Mouse (Mus musculus) left cerebral cortex, adult 9 months (tissue): ENCODE data around the gene Ube2q1.
"Not testable (repeated sequence)": the region's sequence is repeated elsewhere in the genome, so short reads cannot be mapped to it uniquely, and the experiment has no call there.

Experiments used
- DNase-seq, 2 experiments: peaks; one replicate each; pipeline ENCODE4 v3.0.0; 2022; ENCODE audit warnings: low spot score in 2 of 2

Ube2q1 gene

DNA sequence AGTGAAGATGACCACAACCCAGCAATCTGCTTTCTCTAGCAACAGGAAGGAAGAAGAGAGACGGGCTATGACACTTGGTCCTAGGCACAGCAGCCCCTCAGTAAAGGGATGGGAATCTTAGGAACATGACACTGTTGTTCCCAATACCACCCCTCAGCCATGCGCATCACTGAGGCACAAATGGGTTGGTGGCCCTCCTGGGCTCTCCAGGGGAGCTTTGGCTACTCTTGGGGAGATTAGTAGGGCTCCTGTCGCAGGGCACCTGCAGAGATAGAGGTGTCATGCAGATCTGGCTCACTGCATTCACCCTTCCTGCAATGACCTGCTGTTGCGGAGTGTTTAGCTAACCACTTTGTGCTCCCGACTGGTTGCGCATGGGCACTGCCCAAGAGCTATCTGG, 12.9 kb downstream of the Ube2q1 start:
- DNase-seq, result no peak

DNA sequence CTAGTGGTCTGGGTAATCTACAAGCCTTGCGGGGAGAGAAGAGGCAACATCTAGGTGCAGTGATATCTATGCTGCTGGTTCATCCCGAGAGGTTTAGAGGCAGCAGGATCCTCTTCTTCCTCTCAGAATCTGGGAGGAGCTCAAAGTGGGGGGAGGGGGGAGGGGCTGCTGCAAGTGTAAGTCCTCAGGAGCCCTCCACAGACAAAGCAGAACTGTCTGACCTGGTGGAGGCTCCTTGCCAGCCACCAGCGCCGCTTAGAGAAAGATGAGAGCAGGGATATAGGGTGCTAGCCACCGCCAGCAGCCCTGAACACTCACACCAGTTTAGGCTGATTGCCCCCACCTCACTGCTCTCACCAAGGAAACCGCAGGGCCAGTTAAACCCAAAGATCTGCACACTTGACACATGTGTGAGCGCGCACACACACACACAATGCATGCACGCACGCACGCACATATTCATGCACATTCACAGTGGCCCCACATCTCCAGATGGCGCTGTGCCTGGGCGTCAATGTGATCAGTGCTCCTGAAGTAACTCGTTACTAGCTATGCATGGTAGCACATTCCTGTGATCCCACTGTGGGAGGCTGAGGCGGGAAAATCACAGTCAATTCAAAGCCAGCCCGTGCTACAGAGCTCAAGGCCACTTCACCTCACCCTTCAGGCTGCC, 15.4 kb downstream of the Ube2q1 start:
- no peak for DNase-seq

DNA sequence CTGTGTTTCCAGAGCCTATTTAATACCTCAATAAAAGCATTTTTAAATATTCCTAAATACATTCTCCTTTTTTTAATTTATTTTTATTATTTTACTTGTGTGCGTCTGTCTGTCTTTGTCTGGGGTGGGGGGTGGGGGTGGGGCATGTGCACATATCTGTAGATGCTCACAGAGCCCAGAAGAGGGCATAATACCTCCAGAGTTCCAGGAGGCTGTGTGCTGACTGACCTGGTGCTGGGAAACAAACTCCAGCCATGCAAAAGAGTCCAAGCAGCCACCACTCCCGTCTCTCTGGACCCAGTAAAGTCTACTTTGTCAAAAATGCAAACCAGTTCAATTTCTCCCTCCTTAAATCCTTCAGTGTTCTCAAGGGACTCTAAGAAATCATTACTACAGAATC, 21.2 kb downstream of the Ube2q1 start:
- DNase-seq, result no peak

DNA sequence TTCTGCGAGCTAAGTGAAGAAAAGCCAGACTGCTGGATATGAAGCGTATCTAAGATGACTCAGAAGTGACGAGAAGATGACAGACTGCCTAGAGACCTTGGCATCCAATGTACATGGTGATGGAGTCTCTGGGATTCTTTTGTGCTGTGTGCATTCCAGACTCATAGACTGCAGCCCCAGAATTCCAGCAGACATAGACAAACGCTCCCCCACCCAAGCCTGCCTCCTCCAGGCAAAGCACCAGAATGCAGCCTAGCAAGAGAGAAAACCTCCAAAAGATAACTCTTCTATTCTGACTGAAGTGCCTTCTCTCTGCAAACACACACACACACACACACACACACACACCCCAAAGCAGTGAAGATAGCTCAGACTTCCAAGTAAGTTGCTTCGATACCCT, 22.3 kb downstream of the Ube2q1 start:
- no peak for DNase-seq

DNA sequence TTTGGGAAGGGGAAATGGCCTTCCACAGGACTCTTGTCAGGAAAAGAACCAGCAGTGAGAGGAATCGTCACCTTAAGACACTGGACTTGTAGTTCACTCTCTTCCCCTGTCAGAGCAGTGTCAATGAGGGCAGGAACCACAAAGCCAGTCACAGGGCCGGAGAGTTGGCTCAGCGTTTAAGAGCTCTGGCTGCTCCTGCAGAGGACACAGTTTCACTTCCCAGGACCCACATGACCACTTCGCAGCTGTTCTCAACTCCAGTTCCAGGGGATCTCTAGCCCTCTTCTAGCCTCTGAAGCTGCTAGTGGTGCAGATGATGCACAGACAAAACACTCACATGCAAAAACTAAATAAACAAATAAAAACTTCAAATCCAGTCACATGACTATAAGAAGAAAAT, 22.9 kb downstream of the Ube2q1 start:
- no peak for DNase-seq

DNA sequence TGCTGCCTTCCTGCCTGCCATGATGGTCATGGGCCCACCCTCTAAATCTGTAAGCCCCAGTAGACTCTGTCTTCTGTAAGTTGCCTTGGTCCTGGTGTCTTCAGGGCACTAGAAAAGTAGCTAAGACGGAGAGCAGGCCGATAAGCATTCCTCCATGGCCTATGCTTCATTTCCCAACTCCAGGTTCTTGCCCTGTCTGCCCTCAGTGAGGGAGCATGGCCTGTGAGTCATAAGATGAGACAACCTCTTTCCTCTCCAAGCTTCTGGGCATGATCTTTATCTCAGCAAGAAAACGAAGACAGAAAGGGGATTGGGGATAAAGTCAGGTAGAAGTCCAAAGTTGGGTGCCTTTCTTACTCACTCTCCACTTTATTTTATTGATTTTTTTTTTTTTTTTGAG, 25.1 kb downstream of the Ube2q1 start:
- DNase-seq, result no peak

DNA sequence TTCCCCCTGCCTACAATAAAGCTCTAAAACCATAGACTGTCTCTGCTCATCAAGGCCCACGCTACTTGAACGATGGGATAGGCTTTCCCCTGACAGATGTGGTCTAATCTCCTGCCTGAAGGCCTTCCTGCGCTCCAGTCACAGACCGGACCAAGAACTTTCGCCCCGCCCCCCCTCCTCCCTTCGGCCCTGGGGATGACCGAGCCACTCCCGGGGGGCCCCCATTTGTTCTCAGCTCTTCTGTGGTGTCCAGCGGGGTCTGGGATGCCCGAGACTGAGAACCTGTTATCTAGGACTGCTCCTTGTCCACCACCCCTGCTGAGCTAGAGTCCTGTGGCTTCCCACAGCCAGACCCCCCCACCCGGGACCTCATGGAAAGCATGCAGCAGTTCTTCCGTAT, 26.1 kb downstream of the Ube2q1 start:
- no peak for DNase-seq

DNA sequence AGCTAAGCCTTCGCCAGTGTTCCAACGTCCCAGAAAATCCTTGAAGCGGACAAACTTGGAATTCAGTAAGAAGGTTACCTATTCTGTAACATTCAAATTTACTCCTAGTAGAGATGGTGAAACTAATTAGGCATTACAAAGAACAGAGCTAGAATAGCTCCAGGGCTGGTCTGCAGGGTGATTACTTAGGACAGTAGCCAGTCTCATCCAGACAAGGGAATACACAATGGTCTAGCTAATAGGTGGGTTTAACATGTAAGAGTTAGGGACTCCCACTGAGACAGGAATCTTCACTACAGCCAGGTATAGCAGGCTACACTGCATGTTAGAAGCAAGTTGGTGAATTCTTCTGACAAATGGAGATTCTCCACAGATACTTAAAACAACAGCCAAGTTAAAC, 26.7 kb downstream of the Ube2q1 start:
- DNase-seq, result not testable (repeated sequence)

DNA sequence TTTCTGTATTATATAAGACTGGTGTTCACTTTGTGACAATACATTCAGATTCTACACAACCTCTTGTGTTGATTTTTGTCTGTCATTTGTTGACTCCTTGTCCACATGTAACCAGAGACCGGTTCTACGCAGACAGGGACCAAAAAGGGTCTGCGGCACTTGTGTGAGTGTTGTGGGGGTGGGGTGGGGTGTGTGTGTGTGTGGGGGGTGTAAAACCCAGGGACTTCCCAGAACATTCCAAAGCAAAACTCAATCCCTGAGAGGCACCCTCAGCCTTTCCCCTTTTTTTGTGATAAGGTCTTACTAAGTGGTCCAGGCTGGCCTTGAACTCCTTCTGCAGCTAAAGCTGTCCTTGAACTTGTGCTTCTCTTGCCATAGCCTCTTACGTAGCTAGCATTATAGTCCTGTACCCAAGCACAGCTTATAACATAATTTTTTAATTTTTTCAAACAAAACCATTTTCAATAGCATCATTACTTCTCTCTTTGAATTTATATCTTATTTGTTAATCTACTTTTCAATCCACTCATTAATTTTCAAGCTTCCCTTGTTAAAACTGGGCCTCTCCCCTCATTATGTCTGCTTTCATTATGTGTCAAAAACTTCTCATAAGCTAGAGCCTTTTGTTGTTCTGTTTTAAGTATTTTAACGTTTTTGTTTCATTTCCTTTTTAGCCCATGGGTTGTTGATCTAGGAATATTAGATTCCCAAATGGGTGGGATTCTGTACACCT, 27.5 kb downstream of the Ube2q1 start:
- DNase-seq, result no peak

DNA sequence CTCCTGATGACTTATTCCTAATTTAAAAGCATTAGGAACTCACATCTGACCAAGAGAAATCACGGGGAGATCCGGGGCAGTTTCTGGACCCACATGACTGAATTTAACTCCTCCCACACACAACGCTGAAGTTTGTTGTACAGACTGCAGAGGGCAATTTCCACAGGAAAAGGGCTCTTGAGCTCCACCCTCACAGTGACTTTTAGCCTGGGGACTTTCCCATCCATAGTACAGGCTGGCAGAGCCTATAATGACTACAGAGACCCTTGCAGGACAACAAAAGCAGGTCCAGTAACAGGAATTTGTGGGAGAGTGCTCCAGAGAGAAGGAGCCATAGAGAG, 28.1 kb downstream of the Ube2q1 start:
- DNase-seq, result no peak

DNA sequence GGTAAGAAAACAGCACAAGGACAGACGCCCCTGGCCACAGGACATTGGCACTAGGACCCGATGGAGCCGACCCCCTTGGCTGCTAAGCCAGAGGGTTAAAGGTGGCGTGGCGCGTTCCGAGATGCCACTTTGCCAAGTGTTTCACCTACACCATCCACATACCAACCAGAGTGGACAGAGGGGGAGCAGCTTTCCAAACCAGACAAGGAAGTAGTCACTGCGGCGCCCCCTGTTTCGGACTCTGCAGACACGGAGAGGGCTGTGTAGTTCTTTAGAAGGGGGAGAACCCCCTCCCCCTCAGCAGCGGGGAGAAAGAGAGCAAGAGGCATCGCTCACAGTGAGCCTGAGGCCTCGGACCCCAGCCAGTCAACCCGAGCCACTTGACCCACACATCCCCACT, 29.5 kb downstream of the Ube2q1 start:
- no peak for DNase-seq

DNA sequence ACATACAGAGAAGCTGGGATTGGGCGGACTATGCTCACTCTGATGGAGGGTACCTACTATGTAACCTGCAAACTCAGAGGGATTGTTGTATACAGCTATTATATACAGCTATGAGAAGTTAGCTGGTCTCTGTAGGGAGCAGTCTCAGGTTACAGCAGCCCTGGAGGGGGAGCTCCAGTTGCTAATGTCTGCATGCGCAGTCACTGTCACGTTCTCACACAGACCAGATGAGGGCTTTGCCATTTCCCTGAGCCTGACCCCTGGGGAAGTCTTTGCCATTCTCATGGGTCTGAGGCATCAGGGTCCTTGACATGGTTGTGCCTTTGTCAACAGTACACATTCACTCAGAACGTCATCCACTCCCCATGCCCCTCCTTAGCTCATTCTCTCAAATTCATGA, 31.8 kb downstream of the Ube2q1 start:
- no peak for DNase-seq

DNA sequence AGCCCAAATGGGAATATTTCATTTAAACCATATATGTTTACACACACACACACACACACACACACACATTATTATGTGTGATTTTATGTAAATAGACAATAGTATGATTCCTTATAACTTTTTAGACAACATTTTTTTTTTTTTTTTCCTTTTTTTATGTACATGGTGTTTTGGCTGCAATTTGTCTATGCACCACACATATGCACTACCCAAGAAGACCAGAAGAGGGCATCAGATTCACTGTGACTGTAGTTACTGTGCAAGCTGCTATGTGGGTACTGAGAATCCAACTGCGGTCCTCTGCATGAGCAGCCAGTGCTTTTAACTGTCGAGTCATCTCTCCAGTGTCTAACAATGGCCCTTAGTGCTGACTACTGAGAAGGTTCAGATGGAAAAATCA, 33.3 kb downstream of the Ube2q1 start:
- DNase-seq, result no peak

DNA sequence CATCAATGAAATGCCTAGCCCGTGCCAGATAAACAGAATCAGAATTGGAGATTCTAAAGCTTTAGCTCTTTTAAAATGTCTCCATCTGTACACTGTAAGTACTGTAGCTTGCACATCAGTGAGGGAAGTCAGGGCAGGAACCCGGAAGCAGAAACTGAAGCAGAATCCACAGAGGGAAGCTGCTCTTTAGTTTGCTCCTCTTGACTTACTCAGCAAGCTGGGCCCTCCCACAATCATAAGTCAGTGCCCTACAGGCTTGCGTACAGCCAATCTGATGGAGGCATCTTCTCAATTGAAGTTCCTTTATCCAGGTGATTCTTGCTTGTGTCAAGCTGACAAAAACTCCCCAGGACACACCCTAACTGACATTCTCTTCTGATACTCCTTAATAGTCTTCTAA, 33.8 kb downstream of the Ube2q1 start:
- no peak for DNase-seq

DNA sequence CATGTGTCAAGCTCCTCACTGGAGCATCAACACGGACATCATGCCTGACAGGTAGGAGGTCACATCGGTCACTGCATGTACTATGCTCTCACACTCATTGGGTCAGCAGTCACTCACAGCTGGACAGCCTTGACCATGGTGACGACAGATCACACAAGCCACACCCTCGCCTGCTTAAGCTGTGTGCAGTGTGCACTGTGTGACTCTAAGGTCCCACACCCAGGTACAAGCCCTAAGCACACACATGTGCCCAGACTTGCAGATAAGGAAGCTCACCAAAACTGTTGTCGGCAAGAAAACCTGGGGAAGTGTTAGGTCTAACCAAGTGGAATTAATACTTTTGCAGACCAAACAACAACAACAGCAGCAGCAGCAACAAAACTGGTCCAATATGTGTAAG, 34.5 kb downstream of the Ube2q1 start:
- no peak for DNase-seq

DNA sequence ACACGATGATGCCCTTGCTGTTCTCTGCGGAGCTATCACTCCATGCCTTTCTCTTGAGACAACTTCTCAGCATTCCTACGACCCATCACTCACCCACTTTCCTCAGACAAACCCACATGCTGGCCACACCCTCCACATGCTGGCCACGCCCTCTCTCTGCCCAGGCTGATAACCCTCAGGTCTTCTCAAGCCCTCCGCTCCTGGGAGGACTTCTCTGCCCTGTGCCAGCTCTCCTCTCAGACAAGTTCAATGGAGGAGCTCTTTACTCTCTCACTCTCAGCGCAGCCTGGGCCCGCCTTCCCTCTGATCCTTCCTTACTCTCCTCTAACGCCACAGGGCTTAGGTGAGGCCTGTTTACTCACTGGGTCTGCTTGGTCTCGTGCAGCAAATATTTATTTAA, 35.2 kb downstream of the Ube2q1 start:
- DNase-seq, result no peak

DNA sequence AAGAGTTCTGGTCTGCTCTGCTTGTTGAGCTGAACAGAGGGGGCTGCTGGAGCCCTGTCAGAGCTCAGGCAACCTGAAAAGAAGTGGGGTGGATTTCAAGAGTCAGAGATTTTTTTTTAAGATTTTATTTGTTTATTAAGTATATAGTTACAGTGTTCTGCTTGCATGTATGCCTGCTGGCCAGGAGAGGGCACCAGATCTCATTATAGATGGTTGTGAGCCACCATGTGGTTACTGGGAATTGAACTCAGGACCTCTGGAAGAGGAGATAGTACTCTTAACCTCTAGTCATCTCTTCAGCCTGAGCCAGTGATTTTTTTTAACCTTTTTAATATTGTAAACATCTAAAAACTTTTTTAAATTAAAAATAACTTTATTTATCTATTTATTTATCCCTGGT, 37.4 kb downstream of the Ube2q1 start:
- DNase-seq, result no peak

DNA sequence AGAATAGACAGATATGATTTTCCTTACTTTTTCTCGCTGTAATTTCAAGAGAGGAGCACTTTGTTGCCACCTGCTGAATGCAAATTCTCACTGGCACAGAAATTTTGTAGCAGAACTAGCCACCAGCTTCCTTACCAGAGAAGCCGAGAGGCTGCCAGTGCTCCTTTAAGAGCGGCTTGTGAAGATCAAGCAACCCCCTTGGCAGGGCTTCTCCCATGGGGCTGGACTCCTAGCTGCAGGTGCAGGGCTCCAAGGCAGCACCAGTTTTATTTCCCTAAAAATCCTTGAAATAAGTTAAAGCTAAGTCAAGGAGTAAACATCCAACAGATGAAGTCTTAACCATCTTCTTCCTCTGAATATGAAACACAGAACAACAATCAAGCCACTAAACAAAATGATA, 38.8 kb downstream of the Ube2q1 start:
- no peak for DNase-seq

DNA sequence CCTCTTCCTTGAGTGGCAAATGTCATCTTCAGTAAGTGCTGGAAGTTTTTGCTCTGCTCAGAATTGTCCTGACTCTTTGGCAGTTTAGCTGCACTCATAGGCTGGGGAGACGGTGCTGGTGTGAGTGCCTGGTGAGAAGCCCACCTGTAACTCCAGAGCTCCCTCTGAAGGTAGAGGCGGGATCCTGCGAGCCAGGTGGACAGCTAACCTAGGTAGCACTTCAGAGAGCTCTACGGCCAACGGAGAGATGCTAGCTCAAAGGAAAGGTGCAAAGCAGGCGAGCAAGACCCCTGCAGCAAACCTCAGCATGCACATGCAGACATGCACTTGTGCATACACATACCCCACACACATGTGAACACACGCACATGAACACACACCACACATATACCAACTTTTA, 40.6 kb downstream of the Ube2q1 start:
- DNase-seq, result no peak

DNA sequence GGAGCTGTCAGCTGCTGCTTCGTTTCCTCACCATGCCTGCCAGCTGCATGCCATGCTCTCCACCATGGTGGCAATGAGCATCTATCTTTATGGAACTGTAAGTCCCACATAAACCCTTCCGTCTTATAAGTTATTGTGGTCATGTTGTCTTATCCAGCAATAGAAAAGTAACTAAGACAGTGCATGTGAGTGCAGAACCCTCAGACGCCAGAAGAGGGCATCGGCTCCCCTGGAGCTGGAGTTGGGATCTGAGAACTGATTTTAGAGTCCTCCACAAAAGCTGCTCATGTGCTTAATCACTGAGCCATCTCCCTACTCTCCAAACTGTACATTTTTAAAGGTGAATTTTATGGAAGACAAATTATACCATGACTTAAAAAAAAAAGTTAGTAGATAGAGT, 43.6 kb downstream of the Ube2q1 start:
- no peak for DNase-seq

DNA sequence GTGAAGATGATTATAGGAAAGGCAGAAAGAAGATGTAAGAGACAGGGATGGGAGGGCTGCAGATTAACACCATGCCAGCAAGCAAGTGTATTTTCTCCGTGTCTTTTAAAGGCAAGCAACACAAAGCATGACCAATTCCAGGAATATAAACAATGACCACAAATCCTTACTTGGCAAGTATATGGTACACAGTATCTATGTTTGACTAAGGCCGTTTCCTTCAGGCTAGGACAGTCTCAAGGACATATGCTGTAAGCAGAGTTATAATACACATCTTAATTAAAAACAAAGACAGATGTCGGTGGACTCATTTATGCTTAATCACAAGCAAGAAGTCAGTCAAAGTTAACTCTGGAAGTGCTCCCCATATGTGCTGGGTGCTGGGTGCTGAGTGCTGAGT, 45.2 kb downstream of the Ube2q1 start:
- no peak for DNase-seq

DNA sequence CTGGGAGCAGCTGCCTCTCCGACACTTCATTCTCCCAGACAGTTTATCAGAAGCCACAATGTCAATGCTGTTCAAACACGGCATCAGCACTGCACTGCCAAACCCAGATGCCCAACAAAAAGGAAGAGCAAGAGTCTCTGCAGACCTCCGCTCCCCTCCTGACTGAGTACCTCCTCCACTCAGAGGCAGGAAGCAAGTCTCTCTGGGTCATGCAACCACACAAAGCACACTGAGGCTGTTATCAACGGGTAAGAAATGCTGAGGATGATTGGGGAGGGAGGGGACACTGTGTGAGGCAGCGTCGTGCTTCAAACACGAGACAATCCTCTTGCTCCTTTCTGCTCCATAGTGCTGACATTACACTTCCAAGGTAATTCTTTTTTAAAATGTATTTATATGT, 46.5 kb downstream of the Ube2q1 start:
- no peak for DNase-seq

DNA sequence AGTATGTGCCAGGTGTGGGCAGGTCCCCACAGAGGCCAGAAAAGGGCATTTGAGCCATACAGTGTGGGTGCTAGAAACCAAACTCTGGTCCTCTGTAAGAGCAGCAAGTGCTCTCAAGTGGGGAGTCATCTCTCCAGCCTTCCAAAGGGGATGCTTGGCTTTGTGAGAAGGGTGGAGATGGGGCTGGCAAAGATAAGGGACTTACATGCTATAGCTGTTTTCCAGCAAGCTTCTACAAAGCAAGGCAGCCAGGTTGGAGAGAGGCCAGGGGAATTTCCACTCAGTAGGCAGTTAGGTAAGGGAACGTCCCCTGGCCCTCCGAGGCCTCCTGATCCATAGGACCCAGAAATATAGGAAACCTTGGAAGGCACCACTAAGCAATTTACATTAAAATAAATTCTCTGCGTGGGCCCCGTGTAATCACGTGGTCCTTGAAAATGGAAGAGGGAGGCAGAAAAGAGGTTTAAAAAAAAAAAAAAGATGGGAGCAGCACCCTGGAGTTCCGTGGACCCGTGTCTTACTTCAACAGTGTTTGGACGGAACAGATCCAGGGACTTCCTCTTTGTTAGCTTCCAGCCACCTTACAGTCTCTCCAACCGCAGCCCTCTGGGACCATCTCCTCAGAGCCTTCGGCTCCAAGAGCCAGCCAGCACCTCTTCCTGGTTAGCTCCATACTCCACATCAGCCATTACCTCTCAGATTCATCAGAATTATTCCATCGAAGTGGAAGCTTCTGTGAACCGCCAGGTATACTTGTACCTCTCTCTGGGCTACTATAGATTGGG, 47.1 kb downstream of the Ube2q1 start:
- DNase-seq, result no peak
